Mouse (Mus musculus) cerebellum, adult 9-10 months (tissue): ENCODE data around the gene Slc13a4.

Experiments used
- DNase-seq: peaks from one replicate; pipeline ENCODE4 v3.0.0; 2022

Gene Slc13a4

DNA sequence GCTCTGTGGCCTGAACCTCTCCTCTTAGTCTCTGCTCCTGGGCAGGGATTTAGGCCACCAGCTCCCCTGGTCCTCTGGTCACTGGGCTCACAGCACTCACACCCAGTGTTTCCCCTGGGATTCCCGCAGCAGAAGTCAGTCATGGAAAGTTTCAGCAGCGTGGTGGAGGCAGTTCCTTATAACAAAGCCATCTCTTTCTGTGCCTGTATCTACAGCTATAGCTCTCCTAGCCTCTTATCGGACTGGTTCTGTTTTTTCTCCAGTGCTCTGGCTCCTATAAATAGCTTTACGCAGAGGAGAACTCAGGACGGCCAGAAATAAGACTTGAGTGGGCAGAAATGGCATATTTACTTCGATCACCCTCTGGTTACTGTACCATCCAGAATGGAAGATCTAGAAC lies 9.6 kb downstream of the Slc13a4 start:
- no peak for DNase-seq

DNA sequence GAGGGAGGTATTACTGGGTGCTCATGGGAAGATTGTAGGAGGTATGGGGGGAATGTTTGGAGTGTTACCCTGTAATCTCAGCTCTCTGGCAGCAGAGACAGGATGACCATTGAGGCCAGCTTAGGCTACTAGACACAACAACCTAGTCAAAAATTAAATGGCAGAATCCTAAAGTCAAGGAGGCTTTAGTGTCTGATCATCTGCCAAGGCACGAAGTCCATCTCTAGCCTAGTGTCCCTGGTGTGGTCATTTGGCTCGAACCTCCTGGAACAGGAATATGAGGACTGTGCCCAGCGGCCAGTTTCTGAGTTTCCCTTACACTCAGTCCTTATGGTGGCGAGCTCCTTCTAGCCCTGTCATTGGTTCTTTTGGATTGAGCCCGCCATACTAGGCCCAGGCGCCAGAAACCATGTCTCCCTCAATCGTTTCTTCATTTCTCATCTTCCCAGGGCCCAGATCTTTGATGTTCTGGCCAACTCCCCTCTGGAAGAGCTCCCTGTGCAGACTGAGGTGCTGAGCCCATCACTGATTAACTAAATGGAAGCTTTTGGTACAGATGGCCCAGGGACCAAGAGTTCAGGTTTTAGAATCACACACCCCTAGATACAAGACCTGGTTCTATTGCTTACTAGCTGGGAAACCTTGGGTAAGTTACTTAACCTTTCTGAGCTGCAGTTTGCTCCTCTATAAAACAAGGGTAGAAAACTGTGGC lies 10.3 kb downstream of the Slc13a4 start:
- DNase-seq = no peak

- no peak for DNase-seq
Measured at GRCm38 (mm10) chr6:35297001-35297400, 10.9 kb downstream of the Slc13a4 start.

- DNase-seq = no peak
Measured at GRCm38 (mm10) chr6:35294964-35295363, 13.0 kb downstream of the Slc13a4 start.

DNA sequence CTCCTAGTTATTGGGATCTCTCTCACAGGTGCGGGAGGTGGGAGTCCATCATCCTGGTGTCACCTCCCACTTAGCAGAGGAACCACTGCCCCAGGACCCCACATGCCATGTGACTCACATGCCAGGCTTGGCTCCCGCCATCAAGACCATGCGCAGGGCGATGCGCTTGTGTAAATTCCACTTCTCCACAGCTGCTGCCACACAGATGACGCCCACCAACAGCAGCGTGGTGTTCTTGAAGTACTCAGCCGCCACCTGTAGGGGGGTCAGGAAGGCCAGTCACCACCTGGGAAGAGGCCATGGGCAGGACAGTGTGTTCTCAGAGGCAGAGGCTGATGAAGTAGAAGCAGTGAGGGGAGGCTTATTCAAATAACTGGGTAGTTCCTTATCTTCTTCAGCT lies 18.3 kb downstream of the Slc13a4 start:
- no peak for DNase-seq

DNA sequence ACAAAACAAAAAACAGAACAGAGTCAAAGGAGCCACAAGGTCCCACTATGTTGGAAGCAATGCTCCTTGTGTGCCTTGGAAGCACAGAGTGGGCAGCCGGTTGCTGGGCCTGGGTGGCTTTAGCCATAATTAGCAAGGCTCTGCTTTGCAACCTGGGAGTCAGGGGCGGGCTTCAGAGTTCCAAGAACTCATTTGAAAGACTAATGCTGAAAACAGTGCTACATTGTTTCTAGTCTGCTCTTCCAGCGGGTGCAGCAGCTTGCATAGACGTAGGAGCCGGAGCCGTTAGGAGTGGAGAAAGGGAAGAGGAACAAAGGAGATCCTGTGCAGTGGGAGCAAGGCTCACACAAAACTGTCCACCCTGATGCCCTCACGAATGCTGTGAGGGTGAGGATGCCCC lies 19.0 kb downstream of the Slc13a4 start:
- DNase-seq = no peak

DNA sequence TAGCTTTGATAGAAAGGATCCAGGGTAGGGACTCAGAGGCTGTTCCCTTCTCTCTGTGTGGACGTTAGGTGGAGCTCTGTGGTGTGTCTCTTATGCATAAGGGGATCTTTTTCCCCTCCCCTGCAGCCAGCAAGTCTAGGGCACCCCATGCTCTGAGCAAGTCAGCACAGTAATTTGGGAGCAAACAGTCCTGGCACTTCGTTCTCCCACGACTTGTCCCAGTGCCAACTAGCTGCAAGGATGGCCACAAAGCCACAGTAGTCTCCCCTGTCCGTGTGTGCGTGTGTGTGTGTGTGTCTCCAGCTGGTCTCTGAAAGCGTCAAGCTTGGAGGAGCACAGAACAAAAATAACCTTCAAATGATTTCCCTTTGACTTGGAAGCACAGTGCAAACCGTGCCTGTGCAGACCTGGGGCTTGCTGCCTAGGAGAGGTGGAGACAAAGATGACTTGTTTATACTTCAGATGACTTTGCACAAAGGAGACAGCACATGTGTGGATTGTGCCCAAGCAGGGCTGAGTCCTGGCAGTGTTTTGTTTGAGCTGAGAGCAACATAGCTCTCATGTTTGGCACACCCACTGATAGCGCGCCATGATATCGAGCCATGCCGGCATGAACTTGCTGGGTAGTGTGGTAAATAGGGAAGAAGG lies 19.7 kb downstream of the Slc13a4 start:
- DNase-seq = no peak

DNA sequence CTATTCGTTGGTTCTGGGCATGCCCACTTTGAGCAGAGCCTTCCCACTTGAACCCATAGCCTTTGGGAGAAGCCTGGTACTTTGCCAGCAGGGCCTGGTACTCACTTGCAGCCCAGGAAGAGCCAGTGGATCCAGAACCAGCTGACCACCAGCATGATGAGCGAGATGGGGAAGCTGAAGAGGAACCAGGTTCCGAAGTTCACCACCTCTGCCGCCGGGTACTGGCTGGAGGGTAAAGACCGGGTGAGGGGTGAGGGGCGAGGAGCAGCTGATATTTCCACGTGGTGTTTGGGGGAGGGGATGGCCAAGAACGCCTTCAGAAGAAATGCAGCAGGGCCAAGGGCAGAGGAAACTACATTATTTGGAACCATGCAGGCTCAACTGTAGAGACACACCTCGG lies 28.6 kb downstream of the Slc13a4 start:
- DNase-seq = no peak

GRCm38 (mm10) chr6:35277903-35278587 lies 29.9 kb downstream of the Slc13a4 start:
- DNase-seq = no peak

GRCm38 (mm10) chr6:35273391-35274082 lies 34.4 kb downstream of the Slc13a4 start:
- no peak for DNase-seq

- no peak for DNase-seq
Measured at GRCm38 (mm10) chr6:35271868-35272765, 35.8 kb downstream of the Slc13a4 start.

DNA sequence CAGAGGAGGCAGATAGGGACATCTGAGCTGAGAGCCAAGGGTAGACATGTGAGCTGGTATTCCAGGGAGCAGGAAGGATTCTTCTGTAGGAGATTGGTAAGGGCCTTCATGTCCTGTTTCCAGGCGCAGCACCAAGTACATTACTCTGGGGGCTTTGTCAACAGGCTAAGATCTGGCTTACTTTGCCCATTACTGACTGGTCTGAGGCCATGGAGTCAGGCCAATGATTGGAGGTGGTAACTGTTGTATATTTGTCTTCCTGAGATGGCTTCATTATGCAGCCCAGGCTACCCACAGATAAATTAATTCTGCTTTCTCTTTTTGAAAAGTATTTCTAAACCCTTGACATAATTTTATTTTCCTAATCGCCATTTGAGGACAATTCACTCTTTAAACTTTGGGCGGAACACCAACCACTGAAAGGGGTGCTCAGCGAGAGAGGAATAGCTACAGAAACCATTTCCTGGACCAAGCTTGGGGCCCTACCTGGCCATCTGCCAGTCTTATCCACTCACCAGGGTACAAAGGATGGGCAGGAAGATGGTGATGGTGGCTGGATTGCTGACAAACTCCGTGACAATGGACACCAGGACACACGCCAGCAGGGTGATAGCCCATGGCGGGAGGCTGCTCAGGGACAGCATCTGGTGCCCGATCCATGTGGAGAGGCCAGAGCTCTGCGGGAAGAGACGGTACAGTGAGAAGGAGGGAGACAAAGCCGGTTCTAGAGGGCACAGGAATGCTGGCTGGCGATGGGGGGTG lies 36.7 kb downstream of the Slc13a4 start:
- DNase-seq = peak; percentile 19

- no peak for DNase-seq
Measured at GRCm38 (mm10) chr6:35269643-35270042, 38.3 kb downstream of the Slc13a4 start.

DNA sequence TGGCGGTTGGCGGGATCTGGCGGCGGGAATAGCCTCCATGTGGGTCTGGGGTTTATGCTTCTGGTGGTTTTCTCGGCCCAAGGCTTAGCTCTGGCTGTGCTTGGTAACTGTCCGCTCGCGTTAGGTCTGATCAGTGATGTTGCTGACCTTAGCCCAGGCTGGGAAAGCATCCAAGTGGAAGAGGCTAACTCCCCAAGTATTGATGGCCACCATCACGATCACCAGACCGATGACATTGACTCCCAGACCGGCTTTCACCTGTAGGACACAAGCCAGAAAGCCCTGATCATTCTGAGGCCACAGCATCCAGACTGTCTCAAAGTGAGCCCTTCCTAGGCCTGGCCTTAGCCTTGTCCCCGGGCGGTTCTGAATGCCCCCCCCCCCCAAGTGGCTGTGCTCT lies 39.2 kb downstream of the Slc13a4 start:
- no peak for DNase-seq

DNA sequence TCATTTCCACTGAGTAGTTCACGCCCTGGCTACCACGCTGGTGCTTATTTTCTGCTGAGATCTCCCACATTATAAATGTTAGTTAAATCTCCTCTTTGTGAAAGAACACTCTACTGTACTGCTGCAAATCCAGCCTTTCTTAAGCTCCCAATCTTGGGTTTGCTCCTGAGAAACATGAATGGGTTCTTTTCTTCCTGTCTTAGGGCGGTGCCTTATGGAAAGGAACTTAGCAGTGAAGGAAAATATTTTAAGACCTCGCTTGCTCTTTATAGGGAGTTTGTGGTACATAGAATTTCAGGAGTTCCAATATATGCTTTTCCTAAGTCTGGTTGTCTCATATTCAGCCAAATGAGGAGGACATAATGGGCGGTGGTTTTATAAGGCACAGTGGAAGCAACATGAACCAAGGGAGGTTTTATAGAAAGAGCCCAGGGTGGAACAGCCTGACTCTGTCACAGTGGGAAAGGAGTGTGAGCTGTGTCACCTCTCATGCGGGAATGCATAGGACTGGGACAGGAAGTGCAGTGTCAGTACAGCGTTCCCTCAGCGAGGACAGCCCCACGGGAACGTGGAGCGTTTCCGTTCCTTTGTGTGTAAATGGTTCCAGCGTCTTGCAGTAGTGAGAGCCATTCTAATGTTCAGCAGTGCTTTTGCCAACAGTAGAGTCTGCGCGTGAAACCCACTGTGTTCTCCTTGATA lies 42.2 kb downstream of the Slc13a4 start:
- no peak for DNase-seq

GRCm38 (mm10) chr6:35260531-35260930 lies 47.4 kb downstream of the Slc13a4 start:
- DNase-seq = no peak

DNA sequence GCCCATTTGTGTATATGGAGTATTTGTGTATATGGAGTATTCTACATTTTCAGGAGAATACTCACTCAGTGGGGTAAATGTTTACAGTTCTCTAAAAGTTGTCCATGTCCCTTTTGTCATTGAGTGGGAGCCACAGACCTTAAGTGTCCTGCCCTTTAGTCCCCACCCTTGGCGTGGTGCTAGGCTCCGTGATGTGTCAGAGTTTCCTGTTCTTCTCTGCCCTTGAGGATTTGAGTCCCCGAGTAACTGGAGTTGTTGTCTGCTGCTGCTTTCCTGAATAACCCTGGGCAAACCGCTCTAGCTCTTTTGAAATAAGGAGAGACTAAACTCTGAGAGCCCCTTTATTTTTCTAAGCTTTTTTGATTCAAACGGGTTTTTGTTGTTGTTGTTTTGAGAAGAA lies 48.4 kb downstream of the Slc13a4 start:
- DNase-seq = no peak

GRCm38 (mm10) chr6:35258922-35259321 lies 49.0 kb downstream of the Slc13a4 start:
- DNase-seq = no peak

GRCm38 (mm10) chr6:35257626-35258190 lies 50.2 kb downstream of the Slc13a4 start:
- DNase-seq = no peak

DNA sequence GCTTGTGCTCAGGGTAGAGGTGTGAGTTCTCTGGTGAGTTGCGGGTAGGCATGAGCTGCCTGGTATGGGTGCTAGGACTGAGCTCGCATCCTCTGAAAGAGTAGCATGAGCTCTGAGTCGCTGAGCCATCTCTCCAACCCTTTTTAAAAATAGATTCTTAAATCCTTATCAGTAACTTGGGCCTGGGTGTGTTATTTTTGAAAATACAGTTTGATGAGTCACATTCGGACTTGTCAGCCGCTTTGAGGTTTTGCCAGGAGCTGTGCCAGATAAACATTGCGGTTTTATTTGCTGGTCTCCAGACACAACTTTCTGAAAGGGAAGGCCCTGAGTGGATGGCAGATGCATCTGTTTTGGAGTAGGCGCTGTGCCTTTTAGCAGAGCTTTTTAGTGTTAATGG lies 51.2 kb downstream of the Slc13a4 start:
- no peak for DNase-seq

GRCm38 (mm10) chr6:35255017-35255416 lies 52.9 kb downstream of the Slc13a4 start:
- DNase-seq = no peak
